Mouse (Mus musculus): ENCODE measurements around the gene Srf. TPM values are rescaled to one million over a fixed set of nuclear protein-coding genes. Genes with fewer than 3 reads are reported as not detected.

Gene Srf
- polyA plus RNA-seq, 1 experiment from 2014 or later: 8.2 TPM

DNA sequence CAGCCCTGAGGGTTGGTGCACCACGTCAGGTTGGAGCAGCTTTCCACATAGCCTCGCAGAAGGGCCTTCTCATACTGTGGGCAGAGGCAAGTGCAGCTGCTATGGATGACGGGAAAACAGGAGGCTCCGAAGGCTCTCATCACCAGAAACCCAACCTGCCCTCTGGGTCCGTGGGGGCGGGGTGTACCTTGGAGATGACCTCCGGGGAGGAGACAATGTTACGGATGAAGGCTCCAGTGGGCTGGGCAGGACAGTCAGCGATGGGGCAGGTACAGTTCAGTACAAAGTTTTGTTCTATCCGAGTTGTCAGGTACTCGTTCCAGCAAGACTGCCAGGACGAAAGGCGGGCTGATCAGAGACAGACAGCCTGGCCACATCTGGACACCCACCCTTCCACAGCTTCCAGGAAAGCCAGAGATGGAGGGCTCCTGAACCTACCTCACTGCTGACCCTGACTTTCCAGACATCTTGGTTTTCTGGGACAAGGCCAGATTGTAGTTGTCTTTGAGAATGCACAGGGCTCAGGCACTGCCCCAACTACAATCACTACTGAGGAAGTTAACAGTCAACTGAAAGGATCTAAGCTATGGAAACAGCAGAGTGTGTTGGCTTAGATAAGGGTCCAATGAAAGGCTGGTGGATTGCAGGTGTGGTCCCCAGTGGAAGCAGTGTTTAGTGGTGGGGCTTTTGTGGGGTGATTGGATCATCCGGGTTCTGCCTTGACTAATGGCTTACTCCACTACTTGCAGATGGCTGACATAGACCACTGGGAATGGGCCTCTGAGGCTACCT lies 51.9 kb downstream of the Srf start:
- WGBS: 46% methylated on average over 14 of the region's 14 CpGs
- ATAC-seq (ENCODE audit: low FRiP score, low TSS enrichment): peak; percentile 77; the same call in 1 of the 2 replicates

DNA sequence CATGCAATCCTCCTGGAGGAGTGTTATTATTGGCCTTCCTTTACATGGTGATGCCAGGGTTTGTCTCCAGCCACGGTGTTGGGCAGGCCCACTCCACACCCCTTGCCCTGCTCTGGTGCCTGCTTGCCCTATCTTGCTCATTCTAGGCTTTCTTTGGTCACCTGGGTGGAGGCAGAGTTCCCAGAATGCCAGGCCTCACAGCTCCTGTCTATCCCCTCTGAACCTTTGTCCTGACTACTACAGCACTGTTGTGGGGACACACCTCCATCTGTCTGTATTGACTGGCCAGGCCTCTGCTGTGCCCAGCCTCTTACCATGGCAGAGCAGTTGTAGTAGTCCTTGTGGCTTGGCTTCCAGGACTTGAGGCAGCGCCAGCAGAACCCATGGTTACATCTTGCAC lies 53.2 kb downstream of the Srf start:
- peaks cover 11% of the 10 kb centered on the region; the same call in 1 of the 2 replicates for H3K36me3 ChIP-seq (ENCODE audit: insufficient read depth, low read length)

More for the DNA sequence above, 51.9 kb downstream of the Srf start:
- Histone ChIP-seq H3K4me2 (replicated peaks; ENCODE audit: low read depth, low read length) (no peak overlapping the region), H3K27ac (ENCODE audit: low read length) (no peak overlapping the region), H3K9me3 (ENCODE audit: low read length) (no peaks in the 10 kb centered on the region), H3K27me3 (ENCODE audit: insufficient read depth, low read length) (no peaks in the 10 kb centered on the region), H3K36me3 (ENCODE audit: insufficient read depth, low read length) (peaks cover 10% of the 10 kb centered on the region; the same call in 1 of the 2 replicates), H3K9ac (replicated peaks; ENCODE audit: low read length) (0 out of 2 replicates have a peak overlapping the region, but pooled peaks have one; percentile 8), H3K4me3 (ENCODE audit: low read length) (no peak overlapping the region), H3K4me1 (ENCODE audit: insufficient read depth, low read length) (0 out of 2 replicates have a peak, but pooled peaks cover 2% of the 10 kb centered on the region)

More for the DNA sequence above, 53.2 kb downstream of the Srf start:
- no peak overlapping the region for H3K9ac ChIP-seq (replicated peaks; ENCODE audit: low read length)
- WGBS: 88% methylated on average over 2 of the region's 2 CpGs
- no peak overlapping the region for H3K4me3 ChIP-seq (ENCODE audit: low read length)
- no peaks in the 10 kb centered on the region for H3K9me3 ChIP-seq (ENCODE audit: low read length)
- H3K4me2 ChIP-seq (replicated peaks; ENCODE audit: low read depth, low read length): no peak overlapping the region
- no peaks in the 10 kb centered on the region for H3K27me3 ChIP-seq (ENCODE audit: insufficient read depth, low read length)
- no peak for ATAC-seq (ENCODE audit: low FRiP score, low TSS enrichment)
- 0 out of 2 replicates have a peak, but pooled peaks cover 2% of the 10 kb centered on the region for H3K4me1 ChIP-seq (ENCODE audit: insufficient read depth, low read length)
- H3K27ac ChIP-seq (ENCODE audit: low read length): no peak overlapping the region

Small RNA genes within 50 kb of the gene (microRNA-seq; reads per million reads assigned to microRNA genes)
- gene Mir6976: not detected

Other genes starting within 250 kb of the Srf start
- 6.9 and 7.3 TPM in 2 replicates for gene Abcc10, start 227.8 kb downstream of the Srf start, polyA plus RNA-seq (2015; fragmentation: Nextera tagmentation; extraction: Ambion mirVana)
- 5.0 and 6.1 TPM in 2 replicates for gene Zfp318, start 172.4 kb downstream of the Srf start, polyA plus RNA-seq (2015; fragmentation: Nextera tagmentation; extraction: Ambion mirVana)
- gene Crip3, start 127.2 kb downstream of the Srf start, polyA plus RNA-seq (2015; fragmentation: Nextera tagmentation; extraction: Ambion mirVana): 0.54 and 0.68 TPM in 2 replicates
- gene Slc22a7, start 117.7 kb downstream of the Srf start, polyA plus RNA-seq (2015; fragmentation: Nextera tagmentation; extraction: Ambion mirVana): 0.15 and 0.32 TPM in 2 replicates
- gene Ttbk1, start 68.5 kb downstream of the Srf start, polyA plus RNA-seq (2015; fragmentation: Nextera tagmentation; extraction: Ambion mirVana): 0.15 and 0.23 TPM in 2 replicates
- gene Dnph1, start 59.5 kb downstream of the Srf start, polyA plus RNA-seq (2015; fragmentation: Nextera tagmentation; extraction: Ambion mirVana): 56.5 and 60.3 TPM in 2 replicates
- 6.5 TPM in 2 replicates for gene Cul9, start 9.8 kb downstream of the Srf start, polyA plus RNA-seq (2015; fragmentation: Nextera tagmentation; extraction: Ambion mirVana)
- 153 and 157 TPM in 2 replicates for gene Ptk7, start 73.3 kb upstream of the Srf start, polyA plus RNA-seq (2015; fragmentation: Nextera tagmentation; extraction: Ambion mirVana)
- gene Klc4, start 89.8 kb upstream of the Srf start, polyA plus RNA-seq (2015; fragmentation: Nextera tagmentation; extraction: Ambion mirVana): 49.7 and 58.0 TPM in 2 replicates
- gene Mrpl2, start 90.1 kb upstream of the Srf start, polyA plus RNA-seq (2015; fragmentation: Nextera tagmentation; extraction: Ambion mirVana): 118 and 123 TPM in 2 replicates
- gene Cul7, start 94.2 kb upstream of the Srf start, polyA plus RNA-seq (2015; fragmentation: Nextera tagmentation; extraction: Ambion mirVana): 62.2 and 68.2 TPM in 2 replicates
- gene Rrp36, start 118.2 kb upstream of the Srf start, polyA plus RNA-seq (2015; fragmentation: Nextera tagmentation; extraction: Ambion mirVana): 69.2 and 69.6 TPM in 2 replicates
- 162 and 172 TPM in 2 replicates for gene Mea1, start 122.6 kb upstream of the Srf start, polyA plus RNA-seq (2015; fragmentation: Nextera tagmentation; extraction: Ambion mirVana)
- 137 and 141 TPM in 2 replicates for gene Klhdc3, start 124.7 kb upstream of the Srf start, polyA plus RNA-seq (2015; fragmentation: Nextera tagmentation; extraction: Ambion mirVana)
- 110 and 112 TPM in 2 replicates for gene Ppp2r5d, start 148.9 kb upstream of the Srf start, polyA plus RNA-seq (2015; fragmentation: Nextera tagmentation; extraction: Ambion mirVana)
- 26.8 and 27.4 TPM in 2 replicates for gene Pex6, start 155.3 kb upstream of the Srf start, polyA plus RNA-seq (2015; fragmentation: Nextera tagmentation; extraction: Ambion mirVana)
- gene Gnmt, start 173.0 kb upstream of the Srf start, polyA plus RNA-seq (2015; fragmentation: Nextera tagmentation; extraction: Ambion mirVana): 2.4 and 2.7 TPM in 2 replicates
- gene Cnpy3, start 196.0 kb upstream of the Srf start, polyA plus RNA-seq (2015; fragmentation: Nextera tagmentation; extraction: Ambion mirVana): 85.9 and 94.5 TPM in 2 replicates
- 0.22 and 0.29 TPM in 2 replicates for gene Ptcra, start 207.5 kb upstream of the Srf start, polyA plus RNA-seq (2015; fragmentation: Nextera tagmentation; extraction: Ambion mirVana)
- 76.1 and 89.9 TPM in 2 replicates for gene 2310039H08Rik, start 216.5 kb upstream of the Srf start, polyA plus RNA-seq (2015; fragmentation: Nextera tagmentation; extraction: Ambion mirVana)
- 165 and 173 TPM in 2 replicates for gene Rpl7l1, start 226.5 kb upstream of the Srf start, polyA plus RNA-seq (2015; fragmentation: Nextera tagmentation; extraction: Ambion mirVana)

Data from kidney, embryonic 16.5 days (tissue).